Mouse (Mus musculus): ENCODE results near the gene Col6a4.

Col6a4 gene

GRCm38 (mm10) chr9:106096683-106097082 is at the start of gene Col6a4:
Gene Col6a4 (minus strand): TSS chr9:106096783.
- DNase-seq (ENCODE audit: extremely low spot score, low spot score): no peak

GRCm38 (mm10) chr9:106145582-106145981 is 49.0 kb upstream of the Col6a4 start:
- no peak for DNase-seq (ENCODE audit: extremely low spot score, low spot score)

- DNase-seq (ENCODE audit: extremely low spot score, low spot score): no peak
Measured at GRCm38 (mm10) chr9:106144176-106144575, 47.6 kb upstream of the Col6a4 start.

GRCm38 (mm10) chr9:106141955-106142354 is 45.4 kb upstream of the Col6a4 start:
- DNase-seq (ENCODE audit: extremely low spot score, low spot score): no peak

- no peak for DNase-seq (ENCODE audit: extremely low spot score, low spot score)
Measured at GRCm38 (mm10) chr9:106139763-106140162, 43.2 kb upstream of the Col6a4 start.

GRCm38 (mm10) chr9:106137671-106138216 is 41.2 kb upstream of the Col6a4 start:
- no peak for DNase-seq (ENCODE audit: extremely low spot score, low spot score)

- DNase-seq (ENCODE audit: extremely low spot score, low spot score): no peak
Measured at GRCm38 (mm10) chr9:106130250-106130649, 33.7 kb upstream of the Col6a4 start.

GRCm38 (mm10) chr9:106129072-106129471 is 32.5 kb upstream of the Col6a4 start:
- DNase-seq (ENCODE audit: extremely low spot score, low spot score): no peak

- peak; percentile 63 for DNase-seq (ENCODE audit: extremely low spot score, low spot score)
Measured at GRCm38 (mm10) chr9:106126786-106127251, 30.2 kb upstream of the Col6a4 start.

- no peak for DNase-seq (ENCODE audit: extremely low spot score, low spot score)
Measured at GRCm38 (mm10) chr9:106123599-106123998, 27.0 kb upstream of the Col6a4 start.

- no peak for DNase-seq (ENCODE audit: extremely low spot score, low spot score)
Measured at GRCm38 (mm10) chr9:106119075-106119474, 22.5 kb upstream of the Col6a4 start.

GRCm38 (mm10) chr9:106115801-106116424 is 19.3 kb upstream of the Col6a4 start:
- no peak for DNase-seq (ENCODE audit: extremely low spot score, low spot score)

- peak; percentile 81 for DNase-seq (ENCODE audit: extremely low spot score, low spot score)
Measured at GRCm38 (mm10) chr9:106112770-106113423, 16.3 kb upstream of the Col6a4 start.

- no peak for DNase-seq (ENCODE audit: extremely low spot score, low spot score)
Measured at GRCm38 (mm10) chr9:106106241-106106640, 9.7 kb upstream of the Col6a4 start.

- no peak for DNase-seq (ENCODE audit: extremely low spot score, low spot score)
Measured at GRCm38 (mm10) chr9:106104401-106104800, 7.8 kb upstream of the Col6a4 start.

- no peak for DNase-seq (ENCODE audit: extremely low spot score, low spot score)
Measured at GRCm38 (mm10) chr9:106101166-106101565, 4.6 kb upstream of the Col6a4 start.

- no peak for DNase-seq (ENCODE audit: extremely low spot score, low spot score)
Measured at GRCm38 (mm10) chr9:106100262-106100661, 3.7 kb upstream of the Col6a4 start.

GRCm38 (mm10) chr9:106099379-106100021 is 2.9 kb upstream of the Col6a4 start:
- no peak for DNase-seq (ENCODE audit: extremely low spot score, low spot score)

- DNase-seq (ENCODE audit: extremely low spot score, low spot score): no peak
Measured at GRCm38 (mm10) chr9:106081528-106081927, 15.1 kb downstream of the Col6a4 start.

- DNase-seq (ENCODE audit: extremely low spot score, low spot score): peak; percentile 57
Measured at GRCm38 (mm10) chr9:106080261-106081033, 16.1 kb downstream of the Col6a4 start.

- no peak for DNase-seq (ENCODE audit: extremely low spot score, low spot score)
Measured at GRCm38 (mm10) chr9:106077953-106078352, 18.6 kb downstream of the Col6a4 start.

Data from neural tube, embryonic 10.5 days (tissue).